Mouse (Mus musculus) liver, adult 10 weeks (tissue): ENCODE measurements around the gene Jun. TPM values are rescaled to one million over a fixed set of nuclear protein-coding genes. Genes with fewer than 3 reads are reported as not detected.

ENCODE experiments used
- polyA plus RNA-seq: library from polyadenylated mRNA; stranded (reverse); fragments of 350-450 nt; fragmentation: Illumina TruSeq; extraction: RNeasy Lipid Tissue Mini Kit (QIAGEN cat#74804); gene quantifications from one replicate; pipeline ENCODE4 v1.2.3, GENCODE M21; 2014; ENCODE audit warnings: low read depth, low replicate concordance

Jun gene
- polyA plus RNA-seq = 12.4 TPM

GRCm38 (mm10) chr4:95052025-95052899 lies at the start of gene Jun:
Gene Jun, minus strand, starts transcription at chr4:95052222.

Other genes with a start within 250 kb of the Jun start
- gene Eqtn, start 123.4 kb downstream of the Jun start, polyA plus RNA-seq = not detected
- gene Mysm1, start 73.1 kb downstream of the Jun start, polyA plus RNA-seq = 13.2 TPM